Mouse (Mus musculus) forebrain, embryonic 16.5 days (tissue): Measurements from ENCODE around the gene Hrc. TPM values are rescaled to one million over a fixed set of nuclear protein-coding genes. Genes with fewer than 3 reads are reported as not detected.

Source experiments
- ATAC-seq: fragments of 200-750 bp; cut with Nextera tagmentation; 2 replicates; pipeline ENCODE4 v1.8.0; 2017; ENCODE audit warnings: mild to moderate bottlenecking, moderate library complexity
- H3K27ac ChIP-seq: fragments of 300-500 bp; sonication (generic); 2 replicates; pipeline ENCODE4 v1.5.1; 2014; ENCODE audit warnings: low read length, control low read depth
- H3K27me3 ChIP-seq: fragments of 300-500 bp; sonication (generic); replicated peaks from 2 replicates; pipeline ENCODE4 v1.6.1; 2014; ENCODE audit warnings: low read length; ENCODE audit not compliant: control insufficient read depth, insufficient read depth
- H3K36me3 ChIP-seq: fragments of 300-500 bp; sonication (generic); 2 replicates; pipeline ENCODE4 v1.6.1; 2014; ENCODE audit not compliant: control insufficient read depth, insufficient read depth
- H3K4me1 ChIP-seq: fragments of 300-500 bp; sonication (generic); replicated peaks from 2 replicates; pipeline ENCODE4 v1.6.1; 2014; ENCODE audit warnings: low read length; ENCODE audit not compliant: control insufficient read depth, insufficient read depth
- H3K4me2 ChIP-seq: fragments of 300-500 bp; sonication (generic); 2 replicates; pipeline ENCODE4 v1.6.1; 2014; ENCODE audit warnings: mild to moderate bottlenecking, low read length, control low read depth
- H3K4me3 ChIP-seq: fragments of 300-500 bp; sonication (generic); replicated peaks from 2 replicates; pipeline ENCODE4 v1.5.1; 2014; ENCODE audit warnings: mild to moderate bottlenecking, low read length, control low read depth
- H3K9ac ChIP-seq: fragments of 300-500 bp; sonication (generic); replicated peaks from 2 replicates; pipeline ENCODE4 v1.6.1; 2014; ENCODE audit warnings: low read depth, low read length, control low read depth
- H3K9me3 ChIP-seq: fragments of 300-500 bp; sonication (generic); 2 replicates; pipeline ENCODE4 v1.6.1; 2016; ENCODE audit warnings: low read length; ENCODE audit not compliant: control insufficient read depth
- WGBS: fragments of 180-500 bp; shearing (Covaris S2); extraction: QIAGEN DNeasy Blood & Tissue Kit; methylation state at CpG from one replicate; pipeline ENCODE4 v1.1.7; 2014; 5-methylcytosine and 5-hydroxymethylcytosine counted together
- polyA plus RNA-seq: library from polyadenylated mRNA; unstranded; fragments of >200 nt; fragmentation: Nextera tagmentation; extraction: Ambion mirVana; gene quantifications from 2 replicates; pipeline ENCODE4 v1.2.1, GENCODE M21; 2015

Gene Hrc
- polyA plus RNA-seq, 1 experiment from 2014 or later, result not detected

- Histone ChIP-seq H3K4me1 (no peaks in the 10 kb centered on the region), H3K27ac (no peak overlapping the region), H3K9me3 (no peaks in the 10 kb centered on the region; the same call in 1 of the 2 replicates), H3K4me3 (no peak overlapping the region), H3K27me3 (no peaks in the 10 kb centered on the region), H3K9ac (no peak overlapping the region), H3K36me3 (no peaks in the 10 kb centered on the region), H3K4me2 (no peak overlapping the region)
- ATAC-seq, result no peak
Observed at GRCm38 (mm10) chr7:45325800-45326199, 9.3 kb upstream of the Hrc start.

DNA sequence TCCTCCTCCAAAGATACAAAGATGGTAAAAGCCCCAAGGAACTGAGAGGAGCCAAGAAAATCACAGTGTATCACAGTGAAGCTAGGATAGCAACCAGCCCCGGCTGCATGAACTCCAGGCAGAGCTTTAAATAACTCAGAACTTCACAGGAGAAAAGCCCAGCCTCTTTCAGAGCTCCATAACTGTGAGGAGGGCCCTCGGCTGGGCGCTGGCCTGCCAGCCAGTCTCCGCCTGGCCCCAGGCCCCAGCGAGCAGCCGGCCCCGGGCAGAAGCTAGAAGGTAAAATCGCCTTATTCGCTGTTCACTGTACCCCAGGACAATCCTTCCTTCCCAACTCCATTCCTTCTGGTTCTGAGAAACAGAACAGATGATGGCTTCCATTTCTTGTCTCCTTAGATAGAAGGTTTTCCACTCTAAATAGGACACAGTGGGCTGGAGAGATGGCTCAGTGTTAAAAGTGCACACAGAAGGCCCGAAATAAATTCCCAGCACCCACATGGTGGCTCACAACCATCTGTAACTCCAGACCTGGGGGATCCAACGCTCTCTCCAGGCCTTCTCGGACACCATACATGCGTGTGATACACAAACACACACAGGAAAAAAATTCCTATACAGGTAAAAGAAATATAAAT is 6.1 kb upstream of the Hrc start:
- Histone ChIP-seq H3K27ac (no peak overlapping the region), H3K4me2 (no peak overlapping the region), H3K4me1 (peaks cover 11% of the 10 kb centered on the region), H3K27me3 (no peaks in the 10 kb centered on the region), H3K36me3 (no peaks in the 10 kb centered on the region), H3K9ac (no peak overlapping the region), H3K9me3 (no peaks in the 10 kb centered on the region; the same call in 1 of the 2 replicates), H3K4me3 (no peak overlapping the region)
- 80% methylated on average over 13 of the region's 13 CpGs for WGBS
- no peak for ATAC-seq

- H3K9me3 ChIP-seq, result no peaks in the 10 kb centered on the region
- H3K4me1 ChIP-seq, result peaks cover 11% of the 10 kb centered on the region
- 78% methylated on average over 6 of the region's 6 CpGs for WGBS
- no peaks in the 10 kb centered on the region for H3K36me3 ChIP-seq
- no peak overlapping the region for H3K9ac ChIP-seq
- ATAC-seq, result no peak
- no peaks in the 10 kb centered on the region for H3K27me3 ChIP-seq
- H3K4me3 ChIP-seq, result no peak overlapping the region
- no peak overlapping the region for H3K4me2 ChIP-seq
- no peak overlapping the region for H3K27ac ChIP-seq
Observed at GRCm38 (mm10) chr7:45331502-45331901, 3.6 kb upstream of the Hrc start.

- peak; percentile 33 for ATAC-seq
- 2% methylated on average over 22 of the region's 22 CpGs for WGBS
- Histone ChIP-seq H3K36me3 (no peaks in the 10 kb centered on the region), H3K4me1 (peaks cover 11% of the 10 kb centered on the region), H3K27me3 (peaks cover 6% of the 10 kb centered on the region), H3K9me3 (no peaks in the 10 kb centered on the region), H3K27ac (no peak overlapping the region), H3K4me2 (peak overlapping the region; percentile 89), H3K4me3 (peak overlapping the region; percentile 65), H3K9ac (peak overlapping the region; percentile 70)
Observed at GRCm38 (mm10) chr7:45332685-45333425, 2.2 kb upstream of the Hrc start.

DNA sequence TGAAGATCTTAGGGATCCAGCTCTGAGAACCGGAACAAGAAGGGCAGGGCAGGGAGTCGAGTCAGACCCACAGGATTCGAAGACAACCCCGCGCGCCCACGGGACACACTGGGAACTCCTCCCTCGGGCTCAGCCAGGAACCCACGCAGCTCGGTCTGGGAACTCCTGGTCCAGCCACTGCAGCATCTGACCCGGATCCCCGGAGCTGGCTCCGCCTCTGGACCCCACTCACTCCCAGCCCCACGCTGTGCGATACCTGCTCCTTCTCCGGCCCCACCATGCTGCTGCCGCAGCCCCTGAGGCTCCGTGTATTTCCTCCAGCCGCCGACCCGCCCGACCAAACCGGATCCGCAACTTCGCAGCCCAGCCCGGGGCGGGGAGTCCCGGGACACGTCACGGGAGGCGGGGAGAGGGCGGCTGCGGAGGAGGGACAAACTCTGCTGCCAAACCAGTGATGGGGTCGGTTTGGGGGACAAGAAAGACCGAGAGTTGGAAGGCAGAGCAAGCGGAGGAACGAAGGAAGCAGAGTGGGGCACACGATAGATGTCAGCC is 1.6 kb upstream of the Hrc start, which contains the start of gene Trpm4:
Gene Trpm4 (minus strand): TSS at position 350 of the 552 bp plus-strand sequence.
- Histone ChIP-seq H3K4me3 (peak within 1 kb of the TSS; percentile 65), H3K9ac (peak within 1 kb of the TSS; percentile 70), H3K9me3 (no peaks in the 10 kb centered on the region), H3K27me3 (peaks cover 6% of the 10 kb centered on the region), H3K4me2 (peak within 1 kb of the TSS; percentile 89), H3K4me1 (peaks cover 12% of the 10 kb centered on the region), H3K27ac (no peak within 1 kb of the TSS), H3K36me3 (no peaks in the 10 kb centered on the region)
- under 1% methylated on average over 38 of the region's 38 CpGs for WGBS
- ATAC-seq, result peak; percentile 84

- no peaks in the 10 kb centered on the region for H3K9me3 ChIP-seq
- H3K27ac ChIP-seq, result no peak overlapping the region
- no peaks in the 10 kb centered on the region for H3K36me3 ChIP-seq
- H3K9ac ChIP-seq, result no peak overlapping the region
- no peak overlapping the region for H3K4me3 ChIP-seq
- WGBS, result 50% methylated on average over 3 of the region's 3 CpGs
- no peak for ATAC-seq
- H3K27me3 ChIP-seq, result peaks cover 6% of the 10 kb centered on the region
- peaks cover 19% of the 10 kb centered on the region for H3K4me1 ChIP-seq
- no peak overlapping the region for H3K4me2 ChIP-seq
Observed at GRCm38 (mm10) chr7:45334605-45335004, 485 bp upstream of the Hrc start.

DNA sequence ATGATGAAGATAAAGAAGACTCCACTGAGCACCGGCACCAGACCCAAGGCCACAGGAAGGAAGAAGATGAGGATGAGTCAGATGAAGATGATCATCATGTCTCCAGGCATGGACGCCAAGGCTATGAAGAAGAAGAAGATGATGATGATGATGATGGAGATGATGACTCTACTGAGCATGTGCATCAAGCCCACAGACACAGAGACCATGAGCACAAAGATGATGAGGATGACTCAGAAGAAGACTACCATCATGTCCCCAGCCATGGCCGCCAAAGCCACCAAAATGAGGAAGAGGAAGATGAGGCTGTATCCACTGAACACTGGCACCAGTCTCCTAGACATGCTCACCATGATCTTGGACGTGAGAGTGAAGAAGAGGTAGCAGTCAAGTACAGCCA is 1.2 kb downstream of the Hrc start:
- 87% methylated on average over 4 of the region's 4 CpGs for WGBS
- Histone ChIP-seq H3K4me1 (peaks cover 36% of the 10 kb centered on the region), H3K4me2 (no peak overlapping the region), H3K4me3 (no peak overlapping the region), H3K9ac (no peak overlapping the region), H3K36me3 (no peaks in the 10 kb centered on the region), H3K27me3 (peaks cover 6% of the 10 kb centered on the region), H3K9me3 (no peaks in the 10 kb centered on the region), H3K27ac (no peak overlapping the region)
- no peak for ATAC-seq

DNA sequence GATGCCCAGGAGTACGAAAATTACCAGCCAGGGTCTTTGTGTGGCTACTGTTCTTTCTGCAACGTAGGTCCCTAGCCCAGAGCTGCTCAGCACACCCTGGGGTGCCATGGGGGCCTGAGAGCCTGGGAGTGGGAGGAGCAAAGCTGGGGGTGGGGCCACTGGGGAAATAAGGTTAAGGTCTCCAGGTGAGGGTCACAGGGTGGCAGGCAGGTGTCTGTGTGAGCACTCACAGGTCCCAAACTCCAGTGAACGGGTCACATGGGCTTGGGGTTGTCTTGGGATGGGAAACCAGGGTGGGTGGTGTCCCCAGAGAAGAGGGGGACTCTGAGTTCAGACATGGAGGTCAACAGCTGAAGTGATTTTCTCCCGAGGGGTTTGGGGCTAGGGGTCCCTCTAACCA is 2.4 kb downstream of the Hrc start:
- Histone ChIP-seq H3K9me3 (no peaks in the 10 kb centered on the region), H3K36me3 (no peaks in the 10 kb centered on the region), H3K4me1 (peaks cover 36% of the 10 kb centered on the region), H3K9ac (no peak overlapping the region), H3K4me2 (no peak overlapping the region), H3K27me3 (peaks cover 6% of the 10 kb centered on the region), H3K4me3 (no peak overlapping the region), H3K27ac (no peak overlapping the region)
- 9% methylated on average over 4 of the region's 4 CpGs for WGBS
- no peak for ATAC-seq

DNA sequence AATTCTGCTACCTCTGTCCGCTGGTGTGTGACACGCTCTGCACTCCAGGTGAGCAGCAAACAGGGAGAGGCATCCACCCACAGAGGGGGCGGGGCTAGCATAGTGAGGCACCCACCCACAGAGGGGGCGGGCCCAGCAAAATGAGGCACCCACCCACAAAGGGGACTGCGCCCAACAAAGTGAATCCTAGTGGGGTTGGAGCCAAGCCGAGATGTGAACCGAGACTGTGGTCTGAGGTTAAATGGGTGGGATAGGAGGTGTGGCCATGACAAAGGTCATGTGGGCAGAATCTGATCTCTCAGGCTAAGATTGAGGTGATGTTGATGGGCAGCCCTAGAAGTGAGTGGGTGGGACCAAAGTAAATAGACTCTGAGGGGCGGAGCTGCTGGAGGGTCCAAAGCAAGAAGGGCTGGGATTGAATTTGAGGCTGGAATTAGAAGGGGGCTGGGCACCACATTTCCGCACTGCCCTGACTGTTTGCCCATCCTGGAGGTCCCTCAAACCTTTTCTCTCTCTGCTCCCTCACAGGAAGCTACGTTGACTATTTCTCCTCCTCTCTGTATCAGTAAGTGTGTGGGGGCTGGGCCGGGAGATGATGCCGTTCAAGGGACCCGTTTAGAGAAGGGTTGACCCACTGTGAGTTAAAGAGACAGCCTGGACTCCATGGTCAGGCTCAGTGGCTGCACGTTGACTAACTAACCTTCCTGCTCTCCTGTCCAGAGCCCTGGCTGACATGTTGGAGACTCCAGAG is 3.2 kb downstream of the Hrc start:
- Histone ChIP-seq H3K36me3 (no peaks in the 10 kb centered on the region), H3K9me3 (no peaks in the 10 kb centered on the region), H3K4me2 (no peak overlapping the region), H3K27me3 (peaks cover 6% of the 10 kb centered on the region), H3K27ac (no peak overlapping the region), H3K4me1 (peaks cover 27% of the 10 kb centered on the region), H3K4me3 (no peak overlapping the region), H3K9ac (no peak overlapping the region)
- ATAC-seq, result no peak
- 5% methylated on average over 14 of the region's 14 CpGs for whole genome bisulfite sequencing
